Mouse (Mus musculus) embryonic fibroblast, embryonic 13.5 days (primary cell): ENCODE measurements around the gene Adam19.

Experiments used
- CTCF ChIP-seq: IDR thresholded peaks from 2 replicates; pipeline ENCODE4 v1.5.1; 2011; ENCODE audit warnings: mild to moderate bottlenecking, control low read depth, low read length, moderate library complexity, borderline replicate concordance; ENCODE audit not compliant: insufficient read depth
- POLR2A ChIP-seq: IDR thresholded peaks from 2 replicates; pipeline ENCODE4 v1.6.1; 2011; ENCODE audit warnings: low read depth, mild to moderate bottlenecking, control low read depth, low read length, moderate library complexity

DNA sequence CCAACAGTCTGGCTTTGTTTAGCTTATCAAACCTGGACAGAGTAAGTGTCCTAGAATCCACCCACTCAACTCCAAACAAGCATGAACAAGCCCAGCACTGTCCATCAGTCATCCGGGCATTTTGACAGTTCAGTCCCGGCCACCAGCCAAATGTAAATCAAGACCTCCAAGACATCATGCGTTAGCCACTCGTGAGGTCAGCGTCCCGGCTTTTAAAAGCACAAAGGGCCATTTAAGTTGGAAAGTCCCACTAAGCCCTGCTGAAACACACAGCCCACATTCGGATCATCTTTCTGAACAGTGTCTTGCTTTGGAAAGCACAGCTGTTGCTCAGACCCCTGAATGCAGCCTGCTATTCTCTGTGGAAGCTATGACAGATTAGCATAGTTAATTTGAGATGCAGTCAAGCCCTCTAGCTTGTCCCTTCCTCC lies 29.8 kb upstream of the Adam19 start:
- TF ChIP-seq CTCF: no peak
- no peak for TF ChIP-seq POLR2A
